Comparison of ENCODE assay signal across 16 mouse cellular contexts in genomic region chr2:166398156-166398555, GRCm38 (mm10).
DNase-seq lines count a peak whose midpoint lies in the region; ATAC-seq and TF ChIP-seq lines count a peak whose summit lies in the region.
"Had no signal": no experiment of that assay in that cellular context is flagged by ENCODE, and none has a peak within 500 bp of the region (broad histone marks: within the 10 kb centered on the region; RNA-seq: fewer than 3 reads in every experiment).

No protein-coding gene starts in this region.

- no peak for DNase-seq in hindbrain, embryonic 10.5 days (ENCODE audit: low spot score)
- no peak for DNase-seq in hindbrain, embryonic 14.5 days (ENCODE audit: low spot score)
- peak; percentile 31 for DNase-seq in NIH3T3 (ENCODE audit: low read depth)
- no peak for DNase-seq in embryonic facial prominence, embryonic 10.5 days (ENCODE audit: low spot score)
- DNase-seq in limb, embryonic 14.5 days (ENCODE audit: low spot score) = no peak
- DNase-seq in adrenal gland, adult (ENCODE audit: inconsistent age in 2 of 2, low spot score in 1 of 2) = no peak
- no peak for DNase-seq in lung, postnatal 14 days
- DNase-seq: cerebellum, adult 11-12 months; gastrocnemius, postnatal 10 days; layer of hippocampus, postnatal 36 days; left cerebral cortex, postnatal 4 days; lung, adult 2 months; thymus, postnatal 14 days had no signal

- no peak overlapping the region for H3K4me2 ChIP-seq in hindbrain, embryonic 14.5 days (replicated peaks)
- H3K4me2 ChIP-seq in limb, embryonic 14.5 days (replicated peaks; ENCODE audit: low read depth, low read length, severe bottlenecking) = no peak overlapping the region
- H3K4me2 ChIP-seq: hindbrain, embryonic 15.5 days had no signal

- H3K36me3 ChIP-seq in hindbrain, embryonic 10.5 days = no peaks in the 10 kb centered on the region
- no peaks in the 10 kb centered on the region for H3K36me3 ChIP-seq in hindbrain, embryonic 14.5 days (replicated peaks; ENCODE audit: control insufficient read depth, insufficient read depth)
- no peaks in the 10 kb centered on the region for H3K36me3 ChIP-seq in embryonic facial prominence, embryonic 10.5 days (replicated peaks)
- no peaks in the 10 kb centered on the region for H3K36me3 ChIP-seq in limb, embryonic 14.5 days (ENCODE audit: control insufficient read depth, insufficient read depth, low read length)
- H3K36me3 ChIP-seq: hindbrain, embryonic 15.5 days had no signal

- peaks cover 56% of the 10 kb centered on the region for H3K4me1 ChIP-seq in hindbrain, embryonic 10.5 days (replicated peaks)
- H3K4me1 ChIP-seq in hindbrain, embryonic 14.5 days (replicated peaks; ENCODE audit: control insufficient read depth, insufficient read depth, low read length) = peaks cover 22% of the 10 kb centered on the region
- peaks cover 62% of the 10 kb centered on the region for H3K4me1 ChIP-seq in embryonic facial prominence, embryonic 10.5 days
- H3K4me1 ChIP-seq in limb, embryonic 14.5 days (ENCODE audit: control insufficient read depth, insufficient read depth, low read length) = peaks cover 39% of the 10 kb centered on the region

- H3K27ac ChIP-seq in hindbrain, embryonic 10.5 days = peak overlapping the region; percentile 64
- H3K27ac ChIP-seq in hindbrain, embryonic 14.5 days = no peak overlapping the region
- H3K27ac ChIP-seq in embryonic facial prominence, embryonic 10.5 days (replicated peaks) = peak overlapping the region; percentile 83
- peak overlapping the region; percentile 91 for H3K27ac ChIP-seq in limb, embryonic 14.5 days (replicated peaks; ENCODE audit: low read depth, low read length)
- H3K27ac ChIP-seq: hindbrain, embryonic 15.5 days had no signal

- no peak for ATAC-seq in hindbrain, embryonic 14.5 days (ENCODE audit: low FRiP score)
- no peak for ATAC-seq in limb, embryonic 14.5 days (ENCODE audit: low FRiP score, low read depth)
- ATAC-seq: activated CD4-positive, CD25-positive, alpha-beta regulatory T cell, adult 4 months had no signal

- no peaks in the 10 kb centered on the region for H3K9me3 ChIP-seq in hindbrain, embryonic 10.5 days
- H3K9me3 ChIP-seq in hindbrain, embryonic 14.5 days (ENCODE audit: control insufficient read depth, low read length) = no peaks in the 10 kb centered on the region
- H3K9me3 ChIP-seq in embryonic facial prominence, embryonic 10.5 days = no peaks in the 10 kb centered on the region
- no peaks in the 10 kb centered on the region for H3K9me3 ChIP-seq in limb, embryonic 14.5 days (ENCODE audit: control insufficient read depth, low read length)
- H3K9me3 ChIP-seq: hindbrain, embryonic 15.5 days had no signal

- H3K9ac ChIP-seq in hindbrain, embryonic 14.5 days = no peak overlapping the region
- H3K9ac ChIP-seq in limb, embryonic 14.5 days (ENCODE audit: low read depth, low read length, severe bottlenecking) = peak overlapping the region; percentile 25; the same call in 1 of the 2 replicates
- H3K9ac ChIP-seq: hindbrain, embryonic 15.5 days had no signal

- WGBS in hindbrain, embryonic 10.5 days = 82% methylated on average over 10 of the region's 10 CpGs
- WGBS in hindbrain, embryonic 14.5 days = 84% methylated on average over 10 of the region's 10 CpGs
- WGBS in embryonic facial prominence, embryonic 10.5 days = 81% methylated on average over 10 of the region's 10 CpGs
- WGBS in limb, embryonic 14.5 days = 64% methylated on average over 10 of the region's 10 CpGs

- H3K4me3 ChIP-seq in hindbrain, embryonic 10.5 days = no peak overlapping the region
- H3K4me3 ChIP-seq in hindbrain, embryonic 14.5 days (replicated peaks; ENCODE audit: low read length) = no peak overlapping the region
- H3K4me3 ChIP-seq in embryonic facial prominence, embryonic 10.5 days = no peak overlapping the region
- H3K4me3 ChIP-seq in limb, embryonic 14.5 days (replicated peaks; ENCODE audit: low read length) = no peak overlapping the region
- H3K4me3 ChIP-seq: erythroblast, embryonic 14.5 days; hindbrain, embryonic 15.5 days had no signal

- peaks cover 38% of the 10 kb centered on the region; the same call in 1 of the 2 replicates for H3K27me3 ChIP-seq in hindbrain, embryonic 10.5 days (ENCODE audit: insufficient read depth, poor library complexity, severe bottlenecking)
- no peaks in the 10 kb centered on the region for H3K27me3 ChIP-seq in hindbrain, embryonic 14.5 days (ENCODE audit: control insufficient read depth, insufficient read depth, low read length)
- peaks cover 5% of the 10 kb centered on the region; the same call in 1 of the 2 replicates for H3K27me3 ChIP-seq in embryonic facial prominence, embryonic 10.5 days (replicated peaks; ENCODE audit: low read depth, poor library complexity, severe bottlenecking)
- H3K27me3 ChIP-seq in limb, embryonic 14.5 days (ENCODE audit: control insufficient read depth, insufficient read depth, low read length) = no peaks in the 10 kb centered on the region

- no peak for TF ChIP-seq POLR2A in limb, embryonic 14.5 days (IDR thresholded peaks at IDR 0.05; ENCODE audit: borderline replicate concordance, extremely low read depth, insufficient read depth, insufficient read length)
